In genomic region chr14:88259034-88259433, GRCm38 (mm10) we compare ENCODE assay signal across 22 mouse cellular contexts.
A peak's percentile ranks its signal among the peaks of the same experiment; 100 is the strongest.
DNase-seq lines count a peak whose midpoint lies in the region; ATAC-seq lines count a peak whose summit lies in the region.
"Had no signal": no experiment of that assay in that cellular context is flagged by ENCODE, and none has a peak within 500 bp of the region (broad histone marks: within the 10 kb centered on the region; RNA-seq: fewer than 3 reads in every experiment).

No protein-coding gene starts in this region.

- no peak overlapping the region for H3K4me2 ChIP-seq in forebrain, embryonic 11.5 days (ENCODE audit: low read depth, low read length, severe bottlenecking)
- H3K4me2 ChIP-seq in forebrain, embryonic 16.5 days (ENCODE audit: low read length) = no peak overlapping the region
- no peak overlapping the region for H3K4me2 ChIP-seq in midbrain, embryonic 14.5 days (ENCODE audit: low read length)
- no peak overlapping the region for H3K4me2 ChIP-seq in midbrain, embryonic 13.5 days (replicated peaks)
- no peak overlapping the region for H3K4me2 ChIP-seq in midbrain, embryonic 16.5 days (ENCODE audit: low read length)
- no peak overlapping the region for H3K4me2 ChIP-seq in midbrain, embryonic 11.5 days
- H3K4me2 ChIP-seq: embryonic facial prominence, embryonic 12.5 days had no signal

- H3K4me1 ChIP-seq in forebrain, embryonic 11.5 days (replicated peaks; ENCODE audit: control insufficient read depth, insufficient read depth, low read length) = no peaks in the 10 kb centered on the region
- no peaks in the 10 kb centered on the region for H3K4me1 ChIP-seq in forebrain, embryonic 16.5 days (replicated peaks; ENCODE audit: control insufficient read depth, insufficient read depth, low read length)
- H3K4me1 ChIP-seq in midbrain, embryonic 14.5 days (ENCODE audit: control insufficient read depth, insufficient read depth, low read length) = no peaks in the 10 kb centered on the region
- no peaks in the 10 kb centered on the region for H3K4me1 ChIP-seq in midbrain, embryonic 13.5 days (replicated peaks)
- H3K4me1 ChIP-seq in midbrain, embryonic 16.5 days (ENCODE audit: control insufficient read depth, insufficient read depth, low read length) = no peaks in the 10 kb centered on the region
- H3K4me1 ChIP-seq in midbrain, embryonic 11.5 days (ENCODE audit: control insufficient read depth, insufficient read depth, low read length) = no peaks in the 10 kb centered on the region
- H3K4me1 ChIP-seq: embryonic facial prominence, embryonic 10.5 days; embryonic facial prominence, embryonic 12.5 days had no signal

- ATAC-seq in forebrain, embryonic 11.5 days (replicated peaks; ENCODE audit: low FRiP score) = peak; percentile 46; the same call in 1 of the 2 replicates
- ATAC-seq in forebrain, embryonic 16.5 days = no peak
- ATAC-seq in midbrain, embryonic 14.5 days (ENCODE audit: low FRiP score, low TSS enrichment) = peak; percentile 25; the same call in 1 of the 2 replicates
- ATAC-seq in midbrain, embryonic 13.5 days = no peak
- ATAC-seq in midbrain, embryonic 16.5 days = peak; percentile 76
- ATAC-seq in midbrain, embryonic 11.5 days (ENCODE audit: low FRiP score) = no peak
- ATAC-seq: CD4-positive, CD25-positive, alpha-beta regulatory T cell, adult 4 months; forebrain, embryonic 14.5 days; forebrain, postnatal 0 days had no signal

- no peaks in the 10 kb centered on the region for H3K9me3 ChIP-seq in forebrain, embryonic 11.5 days (ENCODE audit: control insufficient read depth, low read length)
- H3K9me3 ChIP-seq in forebrain, embryonic 16.5 days (ENCODE audit: control insufficient read depth, low read length) = no peaks in the 10 kb centered on the region
- no peaks in the 10 kb centered on the region for H3K9me3 ChIP-seq in midbrain, embryonic 14.5 days (ENCODE audit: control insufficient read depth, low read length)
- no peaks in the 10 kb centered on the region for H3K9me3 ChIP-seq in midbrain, embryonic 13.5 days
- no peaks in the 10 kb centered on the region for H3K9me3 ChIP-seq in midbrain, embryonic 16.5 days (replicated peaks; ENCODE audit: control insufficient read depth, low read length, poor library complexity, severe bottlenecking)
- no peaks in the 10 kb centered on the region for H3K9me3 ChIP-seq in midbrain, embryonic 11.5 days (ENCODE audit: control insufficient read depth, low read length)
- H3K9me3 ChIP-seq: embryonic facial prominence, embryonic 10.5 days; embryonic facial prominence, embryonic 12.5 days; G1E had no signal

- H3K4me3 ChIP-seq in forebrain, embryonic 11.5 days (ENCODE audit: low read depth, low read length) = no peak overlapping the region
- H3K4me3 ChIP-seq in forebrain, embryonic 16.5 days (replicated peaks; ENCODE audit: low read length) = no peak overlapping the region
- H3K4me3 ChIP-seq in midbrain, embryonic 14.5 days (replicated peaks; ENCODE audit: low read depth, low read length) = no peak overlapping the region
- H3K4me3 ChIP-seq in midbrain, embryonic 13.5 days (replicated peaks) = no peak overlapping the region
- H3K4me3 ChIP-seq in midbrain, embryonic 16.5 days (ENCODE audit: low read depth, low read length) = no peak overlapping the region
- no peak overlapping the region for H3K4me3 ChIP-seq in midbrain, embryonic 11.5 days (ENCODE audit: low read depth, low read length)
- H3K4me3 ChIP-seq: embryonic facial prominence, embryonic 10.5 days; embryonic facial prominence, embryonic 12.5 days had no signal

- no peaks in the 10 kb centered on the region for H3K36me3 ChIP-seq in forebrain, embryonic 11.5 days (ENCODE audit: control insufficient read depth, insufficient read depth, low read length)
- H3K36me3 ChIP-seq in forebrain, embryonic 16.5 days (ENCODE audit: control insufficient read depth, insufficient read depth) = no peaks in the 10 kb centered on the region
- no peaks in the 10 kb centered on the region for H3K36me3 ChIP-seq in midbrain, embryonic 14.5 days (ENCODE audit: control insufficient read depth, insufficient read depth, low read length)
- no peaks in the 10 kb centered on the region for H3K36me3 ChIP-seq in midbrain, embryonic 13.5 days
- H3K36me3 ChIP-seq in midbrain, embryonic 16.5 days (ENCODE audit: control insufficient read depth, insufficient read depth, low read length) = no peaks in the 10 kb centered on the region
- H3K36me3 ChIP-seq in midbrain, embryonic 11.5 days (ENCODE audit: control insufficient read depth, insufficient read depth, low read length) = no peaks in the 10 kb centered on the region
- H3K36me3 ChIP-seq: embryonic facial prominence, embryonic 10.5 days; embryonic facial prominence, embryonic 12.5 days; G1E had no signal

- H3K27me3 ChIP-seq in forebrain, embryonic 11.5 days (ENCODE audit: control insufficient read depth, insufficient read depth, low read length) = no peaks in the 10 kb centered on the region
- no peaks in the 10 kb centered on the region for H3K27me3 ChIP-seq in forebrain, embryonic 16.5 days (replicated peaks; ENCODE audit: control insufficient read depth, insufficient read depth, low read length)
- H3K27me3 ChIP-seq in midbrain, embryonic 14.5 days (ENCODE audit: control insufficient read depth, insufficient read depth, low read length) = no peaks in the 10 kb centered on the region
- H3K27me3 ChIP-seq in midbrain, embryonic 13.5 days = no peaks in the 10 kb centered on the region
- no peaks in the 10 kb centered on the region for H3K27me3 ChIP-seq in midbrain, embryonic 16.5 days (ENCODE audit: control insufficient read depth, insufficient read depth, low read depth, low read length)
- no peaks in the 10 kb centered on the region for H3K27me3 ChIP-seq in midbrain, embryonic 11.5 days (ENCODE audit: control insufficient read depth, insufficient read depth, low read length)
- H3K27me3 ChIP-seq: CH12.LX; embryonic facial prominence, embryonic 12.5 days had no signal

- no peak overlapping the region for H3K27ac ChIP-seq in forebrain, embryonic 11.5 days (ENCODE audit: low read depth, low read length)
- no peak overlapping the region for H3K27ac ChIP-seq in forebrain, embryonic 16.5 days (ENCODE audit: low read length)
- H3K27ac ChIP-seq in midbrain, embryonic 14.5 days (replicated peaks; ENCODE audit: low read depth, low read length) = no peak overlapping the region
- H3K27ac ChIP-seq in midbrain, embryonic 13.5 days = no peak overlapping the region
- H3K27ac ChIP-seq in midbrain, embryonic 16.5 days (ENCODE audit: low read length) = no peak overlapping the region
- no peak overlapping the region for H3K27ac ChIP-seq in midbrain, embryonic 11.5 days (ENCODE audit: low read depth, low read length)
- H3K27ac ChIP-seq: embryonic facial prominence, embryonic 10.5 days; embryonic facial prominence, embryonic 12.5 days had no signal

- no peak overlapping the region for H3K9ac ChIP-seq in forebrain, embryonic 11.5 days (ENCODE audit: low read length)
- no peak overlapping the region for H3K9ac ChIP-seq in forebrain, embryonic 16.5 days (replicated peaks; ENCODE audit: low read depth, low read length)
- H3K9ac ChIP-seq in midbrain, embryonic 14.5 days (replicated peaks; ENCODE audit: low read length) = no peak overlapping the region
- H3K9ac ChIP-seq in midbrain, embryonic 13.5 days (replicated peaks) = no peak overlapping the region
- no peak overlapping the region for H3K9ac ChIP-seq in midbrain, embryonic 16.5 days (ENCODE audit: low read depth, low read length)
- no peak overlapping the region for H3K9ac ChIP-seq in midbrain, embryonic 11.5 days (ENCODE audit: low read length)
- H3K9ac ChIP-seq: embryonic facial prominence, embryonic 12.5 days; forebrain, postnatal 0 days had no signal

- DNase-seq in forebrain, embryonic 11.5 days (ENCODE audit: low spot score) = no peak
- peak; percentile 39 for DNase-seq in midbrain, embryonic 14.5 days
- no peak for DNase-seq in midbrain, embryonic 11.5 days (ENCODE audit: low spot score, missing footprints)
- DNase-seq in right cerebral cortex, adult 18-20 months = no peak
- DNase-seq: adrenal gland, adult 2 months; adrenal gland, postnatal 10 days; adrenal gland, postnatal 25 days; B cell, adult 2 months; cerebellum, adult 11-12 months; cerebellum, adult 2 months; cerebellum, adult 9-10 months; cerebellum, postnatal 25 days; forebrain, postnatal 0 days had no signal

Comparison
In these comparisons a context has a peak if more than half of its experiments do, and no peak if none do; other contexts are left out.
1. ATAC-seq: peak in forebrain, embryonic 11.5 days (single experiment), midbrain, embryonic 14.5 days (single experiment) and midbrain, embryonic 16.5 days (single experiment); none in forebrain, embryonic 16.5 days (single experiment), midbrain, embryonic 13.5 days (single experiment) and midbrain, embryonic 11.5 days (single experiment).